Mouse (Mus musculus) 3134 (cell line): Measurements from ENCODE around the gene Ralgapa2.

ENCODE experiments used
- DNase-seq: peaks from one replicate; pipeline ENCODE4 v3.0.0-alpha.2; 2011; ENCODE audit warnings: low spot score; ENCODE audit not compliant: insufficient read length; ENCODE audit errors: extremely low read depth

Ralgapa2 gene

DNA sequence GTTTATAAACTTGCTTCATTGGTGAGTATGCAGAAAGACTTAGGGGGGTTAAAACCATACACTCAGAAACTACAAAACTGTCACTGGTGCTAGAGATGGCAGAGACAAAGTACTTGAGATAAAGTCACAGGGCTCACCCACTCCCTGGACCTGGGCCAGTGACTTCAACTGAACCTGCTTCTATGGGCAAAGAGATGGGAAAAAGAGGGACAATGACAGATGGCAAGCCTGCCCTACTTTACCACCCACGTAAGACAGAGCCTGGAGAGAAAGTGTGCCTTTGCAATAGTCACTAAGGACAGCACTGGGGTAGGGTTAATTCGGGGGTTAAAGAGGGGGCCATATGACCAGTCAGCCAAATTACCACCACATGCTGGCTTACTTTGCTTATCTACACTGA, 148.7 kb downstream of the Ralgapa2 start:
- no peak for DNase-seq

DNA sequence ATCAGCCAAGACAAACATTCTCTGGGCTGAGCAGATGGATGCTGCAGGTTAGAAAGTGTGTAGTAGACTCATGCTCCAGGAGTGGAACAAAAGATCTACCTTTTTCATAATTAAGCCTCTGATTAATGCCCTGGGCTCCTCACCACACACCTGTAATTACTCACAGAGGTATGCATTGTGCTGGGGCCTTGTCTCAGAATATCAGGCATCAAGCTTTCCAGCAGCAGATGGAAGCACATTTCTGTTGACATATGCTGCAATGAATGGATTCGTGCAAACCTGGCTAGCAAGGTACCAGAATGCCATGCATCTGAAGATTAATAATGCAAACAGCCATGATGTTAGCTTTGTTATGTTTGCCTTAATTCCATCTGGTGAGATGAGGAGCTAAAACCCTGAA, 149.2 kb downstream of the Ralgapa2 start:
- no peak for DNase-seq

DNA sequence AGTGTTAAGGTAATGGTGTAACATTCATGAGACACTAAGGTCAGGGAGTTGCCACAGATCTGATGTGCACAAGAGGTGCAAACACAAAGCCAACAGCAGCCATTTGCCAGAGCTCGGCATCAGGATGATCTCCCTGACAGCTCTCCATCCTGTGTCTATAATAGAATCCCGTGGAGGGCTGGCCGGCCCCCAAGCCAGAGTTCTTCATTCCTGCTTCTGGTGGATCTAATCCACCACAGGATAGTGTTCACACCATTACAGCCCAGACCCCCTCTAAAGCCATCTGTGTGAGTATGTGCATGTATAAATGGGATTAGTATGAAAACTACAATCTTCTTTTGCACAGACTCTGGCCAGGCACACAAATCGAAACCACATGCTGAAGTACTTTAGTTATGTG, 150.2 kb downstream of the Ralgapa2 start:
- DNase-seq = no peak

DNA sequence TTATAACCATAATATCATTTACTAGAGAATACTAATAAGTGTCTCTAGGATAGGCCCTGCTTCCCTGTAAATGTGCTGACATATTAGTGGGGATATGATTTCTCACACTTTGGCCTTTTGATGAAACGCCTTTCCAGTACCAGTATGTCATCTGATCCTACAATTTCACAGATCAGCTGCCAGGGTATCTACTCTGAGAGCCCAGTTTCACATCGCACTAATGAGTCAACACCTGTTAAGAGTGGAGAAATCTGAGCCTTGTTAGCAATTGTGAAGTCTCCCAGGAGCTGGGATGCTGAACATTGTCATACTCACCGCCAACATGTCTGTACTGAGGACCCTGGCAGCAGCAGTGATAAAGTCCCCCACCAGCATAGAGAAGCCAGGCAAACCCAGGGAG, 151.1 kb downstream of the Ralgapa2 start:
- no peak for DNase-seq

DNA sequence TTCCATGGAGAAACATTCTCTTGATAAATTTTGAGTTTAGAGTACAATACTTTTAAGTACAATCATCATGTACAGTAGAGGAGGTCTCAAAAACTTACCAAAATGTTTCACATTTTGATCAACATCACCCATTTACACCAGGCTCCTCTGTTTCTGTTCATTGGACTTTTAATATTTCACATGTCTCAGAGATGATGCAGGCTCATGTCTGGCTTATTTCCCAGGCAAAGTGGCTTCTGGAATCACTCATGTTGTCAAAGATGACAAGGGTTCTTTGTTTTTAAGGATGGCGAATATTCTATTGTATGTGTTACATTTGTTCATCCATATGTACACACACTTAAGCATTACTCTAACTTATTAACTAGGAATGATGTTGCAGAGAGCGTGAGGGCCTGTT, 152.5 kb downstream of the Ralgapa2 start:
- no peak for DNase-seq

DNA sequence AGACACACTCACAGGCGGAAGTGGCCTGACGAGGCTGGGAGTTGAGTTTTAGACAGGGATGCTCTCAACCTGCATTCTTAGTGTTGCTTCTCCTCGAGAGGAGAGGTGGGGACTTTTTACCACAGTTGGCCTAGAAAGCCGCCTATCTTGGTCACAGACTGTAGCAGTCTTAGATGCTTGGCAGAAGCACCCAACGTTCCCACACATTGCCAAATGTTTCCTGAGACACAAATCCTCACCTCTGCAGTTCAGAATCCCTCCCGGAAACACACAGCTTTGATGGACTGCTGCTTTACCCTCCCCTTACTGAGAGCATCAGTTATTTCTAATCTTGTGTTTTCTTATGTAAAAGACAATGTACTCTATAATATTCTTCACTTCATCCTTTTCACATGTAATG, 155.6 kb downstream of the Ralgapa2 start:
- DNase-seq = no peak

DNA sequence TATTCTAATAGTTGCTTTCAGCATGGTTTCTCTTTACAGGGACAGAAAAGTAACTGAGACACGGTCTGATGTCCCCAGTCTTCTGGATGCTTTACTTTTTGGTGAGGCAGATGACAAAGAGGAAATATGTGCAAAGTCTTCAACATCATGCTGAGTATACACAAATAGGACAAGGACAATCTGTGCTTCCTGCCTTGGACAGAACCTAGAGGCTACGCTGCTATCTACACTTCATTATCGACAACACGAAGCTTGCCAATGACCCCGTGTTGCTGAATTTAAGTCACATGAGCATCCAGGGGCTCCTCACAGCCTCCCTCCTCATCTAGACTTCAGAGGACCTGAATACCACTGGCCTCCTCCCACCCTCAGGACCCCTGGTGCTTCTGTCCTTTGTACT, 161.9 kb downstream of the Ralgapa2 start:
- DNase-seq = no peak

DNA sequence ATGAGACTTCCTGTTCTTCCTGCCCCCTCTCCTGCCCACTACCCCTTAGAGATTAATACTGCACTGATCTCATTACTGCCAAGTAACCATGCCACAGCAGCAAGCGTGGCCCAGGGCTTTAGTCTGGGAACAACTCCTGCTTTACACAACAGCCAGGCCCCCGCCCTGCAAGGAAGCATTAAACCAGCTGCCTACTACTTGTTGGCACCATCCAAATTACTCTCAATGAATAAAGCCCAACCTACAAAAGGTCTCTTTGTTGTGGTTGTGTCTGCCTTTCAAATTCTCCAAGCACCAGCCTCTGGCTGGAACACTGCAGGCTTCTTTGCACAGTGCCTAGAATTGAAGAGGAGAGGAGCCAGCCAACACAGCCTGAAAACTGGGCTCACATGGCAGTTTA, 164.2 kb downstream of the Ralgapa2 start:
- no peak for DNase-seq

DNA sequence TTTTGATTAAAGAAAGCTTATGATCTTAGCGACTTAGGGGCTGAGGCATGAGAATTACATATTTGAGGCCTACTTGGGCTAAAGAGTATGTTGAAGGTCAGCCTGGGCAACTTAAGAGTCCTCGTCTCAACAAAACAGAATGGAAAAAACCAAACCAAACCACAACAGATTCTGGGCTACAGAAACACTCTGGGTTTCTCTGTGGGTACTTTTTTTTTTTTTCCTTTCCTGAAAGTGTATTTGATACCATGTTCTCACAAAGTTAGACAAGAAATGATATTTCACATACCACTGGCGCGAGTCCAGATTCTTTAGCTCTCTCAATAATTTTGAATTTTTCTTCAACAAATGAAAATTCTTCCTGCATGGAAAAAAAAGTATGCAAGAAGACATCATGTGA, 172.1 kb downstream of the Ralgapa2 start:
- DNase-seq = no peak

DNA sequence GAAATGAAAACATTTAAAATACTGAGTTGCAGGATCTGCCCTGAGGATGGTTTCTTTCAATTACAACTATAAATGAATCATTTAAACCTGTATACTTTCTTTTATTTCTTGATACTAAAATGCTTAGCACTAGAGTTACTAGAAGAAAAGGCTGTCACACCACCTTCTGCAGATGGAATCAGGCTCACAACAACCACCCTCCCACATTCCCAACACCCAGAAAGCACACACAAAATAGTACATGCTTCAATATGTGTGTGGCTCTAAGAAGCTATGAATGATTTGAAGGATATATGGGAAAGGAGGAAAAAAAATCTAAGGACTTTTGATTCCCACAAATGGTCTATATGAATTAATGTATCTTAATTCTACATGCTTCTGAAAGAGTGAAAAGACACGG, 174.6 kb downstream of the Ralgapa2 start:
- no peak for DNase-seq

DNA sequence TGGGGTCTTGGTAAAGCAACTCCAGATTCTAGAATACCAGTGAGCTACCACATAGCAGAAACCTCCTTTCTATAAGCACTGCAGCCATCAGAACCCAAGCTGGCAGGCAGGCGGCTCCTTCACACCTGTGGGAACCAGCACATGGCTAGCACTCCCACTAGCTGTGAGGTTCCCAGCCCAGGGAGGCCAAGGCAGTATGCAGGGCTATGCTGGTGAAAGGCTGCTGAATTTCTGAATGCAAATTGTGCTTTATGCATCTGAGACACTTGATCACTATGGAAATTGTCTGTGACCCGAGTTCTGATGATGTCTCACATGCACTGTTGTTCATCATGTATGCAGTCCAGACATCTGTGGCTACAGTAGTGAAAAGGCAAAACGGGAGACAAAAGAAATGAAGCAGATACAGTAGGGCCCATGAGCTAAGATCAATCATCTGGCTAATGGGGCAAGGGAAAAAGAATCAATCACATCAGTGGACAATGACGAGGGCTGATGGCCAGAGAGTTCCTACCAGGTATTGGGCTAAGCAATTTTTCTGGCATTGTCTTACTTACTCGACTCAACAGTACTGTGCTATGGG, 180.2 kb downstream of the Ralgapa2 start:
- no peak for DNase-seq

DNA sequence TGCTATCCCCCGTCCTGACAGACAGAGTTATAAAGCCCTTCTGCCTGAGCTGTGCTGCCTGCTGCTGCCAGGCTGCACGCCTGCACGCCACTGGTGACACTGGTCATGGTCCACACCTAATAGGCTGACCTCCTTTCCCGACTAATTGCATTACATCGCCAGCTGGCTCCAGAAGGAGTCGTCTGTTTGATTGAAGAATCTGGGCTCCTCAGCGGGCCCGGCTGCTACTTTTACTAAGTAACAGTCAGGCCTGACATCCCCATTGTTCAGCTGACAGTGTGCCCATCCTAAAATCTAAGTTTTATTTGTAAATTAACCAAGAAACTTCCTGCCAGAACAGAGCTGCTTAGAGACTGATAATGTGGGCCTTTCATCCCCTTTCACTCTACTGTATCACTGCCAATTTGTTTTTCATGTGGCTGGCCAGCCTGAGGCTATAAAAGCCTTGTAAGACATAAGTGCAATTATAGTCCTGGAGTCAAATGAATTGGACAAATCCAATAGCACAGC, 181.3 kb downstream of the Ralgapa2 start:
- no peak for DNase-seq

DNA sequence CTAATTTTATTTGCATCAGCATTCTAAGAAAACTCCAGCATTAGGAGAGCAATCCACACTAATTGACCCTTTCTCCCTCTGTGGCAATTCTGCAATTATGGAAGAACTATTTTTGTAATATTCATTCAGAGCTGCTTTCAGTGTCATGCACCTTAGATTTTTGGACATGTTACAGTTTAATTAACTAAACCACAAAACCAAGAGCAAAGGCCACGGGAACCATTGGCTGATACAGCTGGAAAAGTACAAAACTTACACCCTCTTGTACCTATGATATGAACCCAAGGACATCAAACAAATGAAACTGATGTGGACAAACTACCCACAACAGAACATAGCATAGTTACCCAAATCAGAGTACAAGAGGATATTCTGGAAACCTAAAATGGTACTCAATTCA, 182.0 kb downstream of the Ralgapa2 start:
- DNase-seq = no peak

DNA sequence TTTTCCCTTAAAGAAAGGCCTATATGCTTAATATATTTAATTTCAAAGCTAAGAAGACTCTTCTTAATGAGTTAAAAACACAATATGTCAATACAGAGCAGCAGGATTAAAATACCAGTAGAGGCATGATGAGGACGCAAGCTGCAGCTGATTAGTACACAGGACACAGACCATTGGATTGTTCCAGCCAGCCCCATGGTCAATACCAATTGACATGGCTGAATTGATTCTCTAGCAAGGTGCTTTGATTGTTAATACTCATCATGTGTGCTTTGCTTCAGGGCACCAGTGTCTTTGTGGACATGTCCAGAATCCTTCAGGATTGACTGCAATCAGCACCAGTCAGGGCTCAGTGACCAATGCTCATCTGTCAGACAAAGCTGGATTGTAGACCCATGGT, 185.5 kb downstream of the Ralgapa2 start:
- DNase-seq = no peak

DNA sequence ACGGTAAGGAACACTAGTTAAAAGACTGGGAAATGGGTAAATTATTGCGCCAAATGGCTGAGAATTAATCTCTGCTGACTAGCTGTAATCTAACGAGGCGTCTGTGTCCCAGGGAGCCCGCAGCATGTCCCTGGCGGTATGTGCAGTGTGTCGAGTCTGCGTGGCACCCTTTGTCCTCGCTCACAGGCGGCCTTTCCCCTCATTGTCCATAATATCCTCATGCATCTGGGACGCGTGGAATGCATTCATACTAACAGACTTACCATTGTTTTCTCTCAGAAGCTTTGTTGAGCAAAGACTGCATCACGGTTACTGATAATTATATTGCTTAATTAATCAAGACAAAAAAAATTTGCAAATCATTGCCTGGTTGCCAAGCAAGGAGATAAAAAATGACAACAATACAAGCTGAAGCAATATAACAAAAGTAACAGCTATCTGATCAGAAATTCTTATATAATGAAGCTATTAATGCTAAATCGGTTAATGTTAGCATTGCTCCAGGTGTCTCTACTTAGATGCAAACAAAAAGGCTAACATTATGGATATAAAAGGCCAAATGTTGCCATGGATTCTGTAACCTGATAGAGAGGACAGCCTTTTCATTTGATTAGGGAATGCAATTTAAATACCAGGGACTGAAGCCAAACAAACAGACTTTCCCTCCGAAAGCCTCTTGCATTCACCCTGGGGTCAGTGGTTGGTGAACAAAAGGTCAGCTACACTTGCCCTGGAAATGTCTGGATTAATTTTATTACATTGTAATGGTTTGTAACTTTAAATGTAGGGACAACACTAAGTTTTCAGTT, 187.0 kb downstream of the Ralgapa2 start:
- DNase-seq = no peak

DNA sequence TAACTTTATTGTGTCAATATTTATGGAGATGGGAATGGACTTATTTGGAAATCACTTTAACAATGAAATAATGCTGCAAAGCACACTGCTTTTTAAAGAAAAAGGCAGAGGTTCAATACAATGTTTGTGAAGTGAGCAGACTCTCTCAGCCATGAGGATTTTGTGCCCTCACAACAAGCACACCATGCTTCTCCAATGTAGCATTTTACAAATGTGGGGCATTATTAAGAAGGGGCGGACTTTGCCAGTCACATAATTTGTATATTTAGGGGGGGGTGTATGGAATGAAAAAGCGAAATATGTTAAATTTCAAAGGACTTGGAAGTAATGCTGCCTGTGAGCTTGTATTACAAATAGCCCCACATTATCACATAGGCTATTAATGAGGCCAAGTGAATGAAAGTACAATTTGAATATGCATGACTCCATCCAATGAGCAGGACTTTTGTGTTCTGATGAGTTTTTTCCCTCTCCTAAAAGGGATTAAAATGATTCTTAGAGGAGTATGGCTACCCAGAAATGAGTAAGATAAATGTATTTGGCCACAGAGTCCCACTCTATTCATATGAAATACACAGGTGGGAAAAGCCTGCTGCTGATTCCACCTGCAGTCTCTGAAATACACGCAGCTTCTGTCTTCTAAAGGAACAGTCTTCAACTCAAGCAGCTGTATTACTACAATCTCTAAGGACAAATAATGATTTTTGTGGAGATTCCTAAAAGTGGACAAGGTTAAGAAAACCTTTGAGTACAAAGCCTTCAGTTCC, 187.8 kb downstream of the Ralgapa2 start:
- no peak for DNase-seq

DNA sequence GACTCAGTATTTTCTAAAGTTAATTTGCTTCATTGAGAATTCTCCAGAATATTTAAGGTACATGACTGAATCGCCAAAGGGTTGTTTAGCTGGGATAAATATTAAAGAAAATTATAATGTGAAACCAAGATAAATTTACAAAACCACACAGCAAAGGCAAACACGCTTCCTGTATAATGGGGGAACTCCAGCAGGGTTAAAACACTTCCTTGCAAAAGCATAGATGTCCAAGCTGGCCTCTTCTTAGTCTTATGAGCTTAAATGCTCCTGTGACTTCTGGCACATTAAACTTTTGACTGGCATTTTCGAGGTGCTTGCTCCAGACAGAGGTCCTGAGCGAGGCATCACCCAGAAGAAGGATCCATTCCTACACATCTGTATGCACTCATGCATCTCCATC, 188.6 kb downstream of the Ralgapa2 start:
- no peak for DNase-seq

DNA sequence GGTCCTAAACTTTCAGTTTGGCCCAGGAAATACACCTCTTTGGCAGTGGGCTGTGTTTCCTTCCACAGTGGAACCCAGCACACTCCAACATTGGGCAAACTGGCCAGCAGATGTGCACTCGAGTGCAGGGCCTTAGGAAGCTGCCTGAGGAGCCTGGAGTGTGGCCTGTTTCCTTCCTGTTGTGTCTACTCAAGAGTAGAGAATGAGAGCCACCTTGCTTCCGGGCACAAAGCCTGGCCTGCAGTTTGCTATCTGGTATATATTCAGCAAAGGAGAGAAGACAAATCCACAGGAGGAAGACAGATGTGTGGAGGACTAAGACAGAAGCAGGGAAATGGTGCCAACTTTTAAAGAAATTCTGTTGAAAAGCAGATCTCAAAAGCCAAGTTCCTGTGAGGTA, 189.4 kb downstream of the Ralgapa2 start:
- DNase-seq = no peak

DNA sequence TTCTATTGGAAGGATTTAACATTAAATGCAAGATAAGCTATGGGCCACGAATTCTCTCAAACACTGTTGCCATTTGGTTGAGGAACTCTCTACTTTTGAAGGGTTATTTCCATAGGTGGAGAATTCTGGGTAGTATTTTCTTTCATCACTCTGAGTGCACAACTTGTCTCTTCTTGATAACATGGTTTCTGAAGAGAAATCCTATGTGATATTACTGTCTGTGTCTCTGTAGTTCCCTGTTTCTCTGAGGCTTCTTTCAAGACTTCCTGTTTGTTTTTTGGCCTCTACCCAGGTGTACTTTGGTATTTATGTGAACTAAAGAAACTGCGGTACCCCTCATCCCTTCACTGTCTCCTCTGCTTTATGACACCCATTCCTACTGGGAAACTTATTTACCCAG, 190.1 kb downstream of the Ralgapa2 start:
- no peak for DNase-seq

DNA sequence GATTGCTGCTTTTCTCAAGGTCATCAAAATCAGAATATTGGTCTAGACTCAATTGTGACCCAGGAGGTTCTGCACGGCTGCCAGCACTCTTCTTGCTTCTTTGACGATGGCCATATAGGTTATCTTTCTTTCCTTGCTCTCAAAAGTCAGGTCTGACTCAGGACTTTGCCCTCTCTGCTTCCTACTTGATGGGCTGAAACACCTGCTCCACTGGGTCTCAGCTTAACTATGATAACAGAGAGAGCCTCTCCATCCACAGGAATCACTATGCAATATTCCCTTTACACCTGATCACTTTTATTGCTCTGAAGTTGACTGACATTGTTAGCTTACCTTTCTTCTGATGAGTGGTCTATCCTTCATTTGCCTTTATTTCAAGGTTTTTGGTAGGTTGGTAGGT, 191.5 kb downstream of the Ralgapa2 start:
- no peak for DNase-seq

DNA sequence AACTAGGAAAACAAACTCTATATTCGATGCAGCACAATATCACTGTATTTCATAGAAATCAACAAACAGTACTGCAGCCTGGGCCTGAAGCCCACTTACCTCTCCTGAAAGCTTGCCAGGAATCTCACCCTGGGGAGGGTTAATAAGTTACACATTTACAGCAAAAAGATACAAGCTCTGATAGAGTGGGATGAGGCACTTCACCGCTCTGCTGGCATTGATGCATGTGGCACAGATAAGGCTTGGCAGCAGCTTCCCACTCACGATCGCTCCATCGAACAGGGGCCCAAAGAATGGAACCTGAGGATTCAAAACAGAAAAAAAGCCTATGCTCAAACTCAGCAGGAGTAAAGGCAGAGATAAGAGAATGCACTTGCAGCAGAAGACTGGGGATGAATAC, 197.4 kb downstream of the Ralgapa2 start:
- no peak for DNase-seq

DNA sequence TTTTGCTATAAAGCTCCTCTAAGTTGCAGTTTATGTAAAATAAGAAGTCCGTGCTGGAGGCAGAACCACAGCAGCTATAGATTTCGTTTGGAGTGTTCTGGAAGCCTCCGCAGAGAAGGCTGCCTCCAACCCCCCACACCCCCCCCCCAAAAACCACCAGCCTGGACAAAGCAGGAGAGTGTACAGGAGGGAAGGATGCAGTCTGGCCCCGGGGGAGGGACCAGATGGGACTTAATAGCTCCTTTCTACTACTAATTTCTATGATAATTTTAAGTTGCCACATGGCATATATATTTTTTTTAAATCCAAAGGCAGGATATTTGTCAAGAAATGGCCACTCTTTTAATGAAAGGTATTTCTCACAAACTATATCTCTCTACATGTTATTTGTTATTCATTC, 198.3 kb downstream of the Ralgapa2 start:
- no peak for DNase-seq
